Mouse (Mus musculus): Measurements from ENCODE around the gene Pdrg1. TPM values are rescaled to one million over a fixed set of nuclear protein-coding genes. Genes with fewer than 3 reads are reported as not detected.

The Pdrg1 gene
- total and polyA plus RNA-seq, 2 experiments from 2014 or later = 71.8 to 120 TPM

GRCm38 (mm10) chr2:153033545-153034230 lies 18.5 kb upstream of the Pdrg1 start:
- ATAC-seq (ENCODE audit: insufficient read depth, low read depth) (no peak), DNase-seq (ENCODE audit: low spot score) (no peak)
- H3K36me3 ChIP-seq (replicated peaks; ENCODE audit: control insufficient read depth, insufficient read depth, low read length) = no peaks in the 10 kb centered on the region
- H3K27ac ChIP-seq (ENCODE audit: low read depth) = no peak overlapping the region
- no peak overlapping the region for H3K4me2 ChIP-seq (ENCODE audit: low read depth, low read length)
- no peak overlapping the region for H3K4me3 ChIP-seq (ENCODE audit: low read depth, low read length)
- 0 out of 2 replicates have a peak, but pooled peaks cover 4% of the 10 kb centered on the region for H3K4me1 ChIP-seq (ENCODE audit: control insufficient read depth, insufficient read depth)
- 62% methylated on average over 5 of the region's 5 CpGs for WGBS
- no peak overlapping the region for H3K9ac ChIP-seq (replicated peaks; ENCODE audit: low read depth, low read length)
- TF ChIP-seq CTCF (IDR thresholded peaks at IDR 0.05; ENCODE audit: low read depth) (no peak), EP300 (IDR thresholded peaks at IDR 0.05; ENCODE audit: low read depth) (no peak)
- peaks cover 61% of the 10 kb centered on the region for H3K27me3 ChIP-seq (ENCODE audit: control insufficient read depth, insufficient read depth, low read length)
- no peaks in the 10 kb centered on the region for H3K9me3 ChIP-seq (replicated peaks; ENCODE audit: control insufficient read depth, low read length)

GRCm38 (mm10) chr2:153032973-153033372 lies 17.7 kb upstream of the Pdrg1 start:
- H3K27me3 ChIP-seq (ENCODE audit: control insufficient read depth, insufficient read depth, low read length) = peaks cover 63% of the 10 kb centered on the region

GRCm38 (mm10) chr2:153032083-153032842 lies 17.0 kb upstream of the Pdrg1 start:
- peak; percentile 88 for ATAC-seq (ENCODE audit: insufficient read depth, low read depth)
- Histone ChIP-seq H3K4me2 (ENCODE audit: low read depth, low read length) (peak overlapping the region; percentile 50), H3K4me3 (ENCODE audit: low read depth, low read length) (peak overlapping the region; percentile 32; the same call in 1 of the 2 replicates), H3K9me3 (replicated peaks; ENCODE audit: control insufficient read depth, low read length) (no peaks in the 10 kb centered on the region), H3K27me3 (ENCODE audit: control insufficient read depth, insufficient read depth, low read length) (peaks cover 63% of the 10 kb centered on the region), H3K27ac (ENCODE audit: low read depth) (no peak overlapping the region), H3K36me3 (replicated peaks; ENCODE audit: control insufficient read depth, insufficient read depth, low read length) (no peaks in the 10 kb centered on the region), H3K9ac (replicated peaks; ENCODE audit: low read depth, low read length) (no peak overlapping the region), H3K4me1 (ENCODE audit: control insufficient read depth, insufficient read depth) (0 out of 2 replicates have a peak, but pooled peaks cover 4% of the 10 kb centered on the region)
- DNase-seq (ENCODE audit: low spot score) = peak; percentile 27
- 1% methylated on average over 46 of the region's 58 CpGs for WGBS
- no peak for TF ChIP-seq CTCF (IDR thresholded peaks at IDR 0.05; ENCODE audit: low read depth)
- TF ChIP-seq EP300 (IDR thresholded peaks at IDR 0.05; ENCODE audit: low read depth) = no peak

More at GRCm38 (mm10) chr2:153032973-153033372, 17.7 kb upstream of the Pdrg1 start:
- WGBS = 15% methylated on average over 4 of the region's 4 CpGs
- no peaks in the 10 kb centered on the region for H3K9me3 ChIP-seq (replicated peaks; ENCODE audit: control insufficient read depth, low read length)
- DNase-seq (ENCODE audit: low spot score) = no peak
- 0 out of 2 replicates have a peak, but pooled peaks cover 4% of the 10 kb centered on the region for H3K4me1 ChIP-seq (ENCODE audit: control insufficient read depth, insufficient read depth)
- no peaks in the 10 kb centered on the region for H3K36me3 ChIP-seq (replicated peaks; ENCODE audit: control insufficient read depth, insufficient read depth, low read length)
- H3K4me3 ChIP-seq (ENCODE audit: low read depth, low read length) = no peak overlapping the region
- no peak for TF ChIP-seq EP300 (IDR thresholded peaks at IDR 0.05; ENCODE audit: low read depth)
- no peak for TF ChIP-seq CTCF (IDR thresholded peaks at IDR 0.05; ENCODE audit: low read depth)
- no peak overlapping the region for H3K4me2 ChIP-seq (ENCODE audit: low read depth, low read length)
- no peak for ATAC-seq (ENCODE audit: insufficient read depth, low read depth)
- no peak overlapping the region for H3K27ac ChIP-seq (ENCODE audit: low read depth)
- no peak overlapping the region for H3K9ac ChIP-seq (replicated peaks; ENCODE audit: low read depth, low read length)

GRCm38 (mm10) chr2:153031126-153032082 lies 16.2 kb upstream of the Pdrg1 start, which contains the start of gene Xkr7:
Xkr7 (plus strand) TSS chr2:153031852.
- peaks cover 63% of the 10 kb centered on the region for H3K27me3 ChIP-seq (ENCODE audit: control insufficient read depth, insufficient read depth, low read length)
- H3K4me3 ChIP-seq (ENCODE audit: low read depth, low read length) = peak within 1 kb of the TSS; percentile 32; the same call in 1 of the 2 replicates
- H3K4me1 ChIP-seq (ENCODE audit: control insufficient read depth, insufficient read depth) = 0 out of 2 replicates have a peak, but pooled peaks cover 4% of the 10 kb centered on the region
- no peak for ATAC-seq (ENCODE audit: insufficient read depth, low read depth)
- no peaks in the 10 kb centered on the region for H3K9me3 ChIP-seq (replicated peaks; ENCODE audit: control insufficient read depth, low read length)
- no peaks in the 10 kb centered on the region for H3K36me3 ChIP-seq (replicated peaks; ENCODE audit: control insufficient read depth, insufficient read depth, low read length)
- peak within 1 kb of the TSS; percentile 50 for H3K4me2 ChIP-seq (ENCODE audit: low read depth, low read length)
- H3K27ac ChIP-seq (ENCODE audit: low read depth) = no peak within 1 kb of the TSS
- no peak for DNase-seq (ENCODE audit: low spot score)
- WGBS = 3% methylated on average over 44 of the region's 54 CpGs
- H3K9ac ChIP-seq (replicated peaks; ENCODE audit: low read depth, low read length) = no peak within 1 kb of the TSS
- TF ChIP-seq CTCF (IDR thresholded peaks at IDR 0.05; ENCODE audit: low read depth) = no peak
- no peak for TF ChIP-seq EP300 (IDR thresholded peaks at IDR 0.05; ENCODE audit: low read depth)

- H3K4me2 ChIP-seq (ENCODE audit: low read depth, low read length) = no peak overlapping the region
- no peaks in the 10 kb centered on the region for H3K36me3 ChIP-seq (replicated peaks; ENCODE audit: control insufficient read depth, insufficient read depth, low read length)
- ATAC-seq (ENCODE audit: insufficient read depth, low read depth) = no peak
- H3K9me3 ChIP-seq (replicated peaks; ENCODE audit: control insufficient read depth, low read length) = no peaks in the 10 kb centered on the region
- H3K27ac ChIP-seq (ENCODE audit: low read depth) = no peak overlapping the region
- no peak for DNase-seq (ENCODE audit: low spot score)
- no peak overlapping the region for H3K9ac ChIP-seq (replicated peaks; ENCODE audit: low read depth, low read length)
- H3K27me3 ChIP-seq (ENCODE audit: control insufficient read depth, insufficient read depth, low read length) = peaks cover 63% of the 10 kb centered on the region
- 24% methylated on average over 4 of the region's 4 CpGs for WGBS
- H3K4me1 ChIP-seq (ENCODE audit: control insufficient read depth, insufficient read depth) = 0 out of 2 replicates have a peak, but pooled peaks cover 4% of the 10 kb centered on the region
- no peak overlapping the region for H3K4me3 ChIP-seq (ENCODE audit: low read depth, low read length)
- TF ChIP-seq CTCF (IDR thresholded peaks at IDR 0.05; ENCODE audit: low read depth) (no peak), EP300 (IDR thresholded peaks at IDR 0.05; ENCODE audit: low read depth) (no peak)
These were observed 15.2 kb upstream of the Pdrg1 start for GRCm38 (mm10) chr2:153030422-153030821.
